Mouse (Mus musculus) natural killer cell, adult 2 months (primary cell): ENCODE data around the gene Aqp2.

Source experiments
- DNase-seq, 2 experiments: peaks; one replicate each; pipeline ENCODE4 v3.0.0; 2022; ENCODE audit warnings: low spot score in 2 of 2

Gene Aqp2

GRCm38 (mm10) chr15:99618595-99618994 is 39.7 kb downstream of the Aqp2 start:
- DNase-seq: no peak

DNA sequence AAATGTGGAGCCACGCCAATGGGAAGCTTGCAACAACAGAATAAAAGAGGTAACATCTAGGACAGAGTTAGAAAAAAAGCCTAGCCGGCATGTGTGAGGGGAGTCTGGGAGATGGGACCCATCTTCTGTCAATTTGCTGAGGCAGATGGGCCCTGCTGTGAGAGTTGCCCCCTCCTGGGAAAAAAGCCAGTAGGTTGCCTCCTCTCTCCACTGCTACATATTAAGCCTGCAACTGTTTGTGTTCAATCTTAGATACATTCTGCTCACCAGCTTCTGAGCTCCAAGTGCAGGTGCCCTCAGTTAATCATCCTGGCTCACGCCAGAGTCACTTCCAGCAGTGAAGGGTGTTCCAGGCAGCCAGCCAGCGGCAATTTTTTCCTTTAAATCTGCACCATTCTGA is 41.0 kb downstream of the Aqp2 start:
- DNase-seq: no peak

DNA sequence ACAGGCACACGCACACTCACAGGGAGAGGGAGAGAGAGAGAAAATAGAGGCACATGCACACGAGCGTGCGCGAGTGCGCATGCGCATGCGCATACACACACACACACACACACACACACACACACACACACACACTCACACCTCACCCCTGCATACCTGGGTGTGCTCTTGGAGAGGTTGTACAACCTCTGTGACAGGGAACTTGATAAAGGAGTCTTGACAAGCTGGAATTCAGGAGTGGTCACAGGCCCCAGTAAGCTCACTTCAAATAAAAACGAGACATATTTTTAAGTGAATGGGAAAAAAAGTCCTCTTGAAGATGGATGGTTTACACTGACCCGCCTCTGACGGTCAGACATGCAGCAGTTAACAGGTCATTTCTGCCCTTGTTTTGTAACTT is 43.2 kb downstream of the Aqp2 start:
- DNase-seq: no peak

- no peak for DNase-seq
Measured at GRCm38 (mm10) chr15:99631618-99632017, 52.8 kb downstream of the Aqp2 start.
